ENCODE assay signal across 8 mouse cellular contexts in genomic region chr2:154789977-154790655, GRCm38 (mm10). TPM values are rescaled to one million over a fixed set of nuclear protein-coding genes. Genes with fewer than 3 reads are reported as not detected.
DNase-seq lines count a peak whose midpoint lies in the region; ATAC-seq lines count a peak whose summit lies in the region.

No protein-coding gene starts in this region.

- 7% methylated on average over 14 of the region's 14 CpGs for WGBS in hindbrain, embryonic 12.5 days
- 4% methylated on average over 14 of the region's 14 CpGs for WGBS in midbrain, embryonic 16.5 days

- no peaks in the 10 kb centered on the region for H3K9me3 ChIP-seq in hindbrain, embryonic 12.5 days (replicated peaks)
- no peaks in the 10 kb centered on the region for H3K9me3 ChIP-seq in midbrain, embryonic 16.5 days (replicated peaks; ENCODE audit: control insufficient read depth, low read length, poor library complexity, severe bottlenecking)

- H3K27me3 ChIP-seq in hindbrain, embryonic 12.5 days: no peaks in the 10 kb centered on the region
- H3K27me3 ChIP-seq in midbrain, embryonic 16.5 days (ENCODE audit: control insufficient read depth, insufficient read depth, low read depth, low read length): no peaks in the 10 kb centered on the region

- no peak for ATAC-seq in cerebellum, adult (ENCODE audit: insufficient number of reproducible peaks, low FRiP score, low TSS enrichment)
- no peak for ATAC-seq in hindbrain, embryonic 12.5 days (ENCODE audit: low FRiP score)
- ATAC-seq in midbrain, embryonic 16.5 days: no peak
- no peak for ATAC-seq in megakaryocyte progenitor cell, adult 5-6 weeks (replicated peaks; ENCODE audit: poor library complexity)

- H3K4me1 ChIP-seq in hindbrain, embryonic 12.5 days: peaks cover 39% of the 10 kb centered on the region
- peaks cover 36% of the 10 kb centered on the region for H3K4me1 ChIP-seq in midbrain, embryonic 16.5 days (ENCODE audit: control insufficient read depth, insufficient read depth, low read length)

- peak; percentile 46 for DNase-seq in cerebellum, adult 11-12 months
- peak; percentile 25 to 30 for DNase-seq in spleen, postnatal 10 days (ENCODE audit: low spot score in 2 of 2)
- DNase-seq in spleen, adult 12 weeks (ENCODE audit: low spot score): no peak
- DNase-seq in embryo, embryonic 9.5 days (ENCODE audit: extremely low spot score): no peak

- peak overlapping the region; percentile 82 for H3K4me2 ChIP-seq in hindbrain, embryonic 12.5 days (replicated peaks)
- H3K4me2 ChIP-seq in midbrain, embryonic 16.5 days (ENCODE audit: low read length): peak overlapping the region; percentile 49

- H3K4me3 ChIP-seq in hindbrain, embryonic 12.5 days: peak overlapping the region; percentile 94
- H3K4me3 ChIP-seq in midbrain, embryonic 16.5 days (ENCODE audit: low read depth, low read length): peak overlapping the region; percentile 85

- no peaks in the 10 kb centered on the region for H3K36me3 ChIP-seq in hindbrain, embryonic 12.5 days
- no peaks in the 10 kb centered on the region for H3K36me3 ChIP-seq in midbrain, embryonic 16.5 days (ENCODE audit: control insufficient read depth, insufficient read depth, low read length)

- H3K27ac ChIP-seq in hindbrain, embryonic 12.5 days: peak overlapping the region; percentile 95
- peak overlapping the region; percentile 99 for H3K27ac ChIP-seq in midbrain, embryonic 16.5 days (ENCODE audit: low read length)

- peak overlapping the region; percentile 62 for H3K9ac ChIP-seq in hindbrain, embryonic 12.5 days
- H3K9ac ChIP-seq in midbrain, embryonic 16.5 days (ENCODE audit: low read depth, low read length): peak overlapping the region; percentile 54

RNA-seq across cellular contexts. Expression of gene Raly, which starts 0.8 kb away (rescaled TPM):
- 34.1 and 37.7 TPM in 2 replicates for polyA plus RNA-seq in hindbrain, embryonic 12.5 days (2016; fragmentation: Nextera tagmentation; extraction: Ambion mirVana)
- polyA plus RNA-seq in midbrain, embryonic 16.5 days (2015; fragmentation: Nextera tagmentation; extraction: Ambion mirVana): 24.0 and 27.3 TPM in 2 replicates
- total RNA-seq in megakaryocyte progenitor cell, adult 5-6 weeks (2015): 95.3 and 110 TPM in 2 replicates
- 163 and 183 TPM in 2 replicates for total RNA-seq in megakaryocyte progenitor cell, adult 5-6 weeks (2017)

RNA-seq across cellular contexts. Expression of gene a, which starts 1.1 kb away (rescaled TPM):
- polyA plus RNA-seq in hindbrain, embryonic 12.5 days (2016; fragmentation: Nextera tagmentation; extraction: Ambion mirVana): 1.7 and 3.0 TPM in 2 replicates
- polyA plus RNA-seq in midbrain, embryonic 16.5 days (2015; fragmentation: Nextera tagmentation; extraction: Ambion mirVana): 0.54 and 1.5 TPM in 2 replicates
- total RNA-seq in megakaryocyte progenitor cell, adult 5-6 weeks (2015): 0.34 TPM in 1 of 2 replicates, not detected in the other
- total RNA-seq in megakaryocyte progenitor cell, adult 5-6 weeks (2017): not detected in 2 replicates

RNA-seq across cellular contexts. Expression of gene Gm14214, which starts 20.3 kb away (rescaled TPM):
- 0.36 TPM in 1 of 2 replicates, not detected in the other for polyA plus RNA-seq in hindbrain, embryonic 12.5 days (2016; fragmentation: Nextera tagmentation; extraction: Ambion mirVana)
- polyA plus RNA-seq in midbrain, embryonic 16.5 days (2015; fragmentation: Nextera tagmentation; extraction: Ambion mirVana): not detected in 2 replicates
- not detected in 2 replicates for total RNA-seq in megakaryocyte progenitor cell, adult 5-6 weeks (2015)
- not detected in 2 replicates for total RNA-seq in megakaryocyte progenitor cell, adult 5-6 weeks (2017)

Comparison
In these comparisons a context has a peak if more than half of its experiments do, and no peak if none do; other contexts are left out.
1. DNase-seq: peak in cerebellum, adult 11-12 months (single experiment) and spleen, postnatal 10 days (2 of 2); none in spleen, adult 12 weeks (single experiment) and embryo, embryonic 9.5 days (single experiment).